Mouse (Mus musculus) cortical plate, adult 2 months (tissue): ENCODE data around the gene Rab31. TPM values are rescaled to one million over a fixed set of nuclear protein-coding genes. Genes with fewer than 3 reads are reported as not detected.

Experiments used
- H3K27ac ChIP-seq: fragments of 200-500 bp; 2 replicates; pipeline ENCODE4 v1.5.1; 2012; ENCODE audit warnings: low read length, control low read depth, inconsistent platforms; ENCODE audit not compliant: insufficient read depth
- H3K4me1 ChIP-seq: fragments of 200-500 bp; 2 replicates; pipeline ENCODE4 v1.6.1; 2011; ENCODE audit warnings: low read length; ENCODE audit not compliant: control insufficient read depth, insufficient read depth
- H3K4me3 ChIP-seq: fragments of 200-500 bp; 2 replicates; pipeline ENCODE4 v1.5.1; 2011; ENCODE audit warnings: mild to moderate bottlenecking, low read length, control low read depth; ENCODE audit not compliant: insufficient read depth
- CTCF ChIP-seq: fragments of 200-500 bp; IDR thresholded peaks from 2 replicates; pipeline ENCODE4 v1.5.1; 2011; ENCODE audit warnings: mild to moderate bottlenecking, control low read depth, low read length; ENCODE audit not compliant: insufficient read depth; ENCODE audit errors: extremely low read depth
- POLR2A ChIP-seq: fragments of 200-500 bp; IDR thresholded peaks from 2 replicates; pipeline ENCODE4 v1.6.1; 2011; ENCODE audit warnings: mild to moderate bottlenecking, low read length, control low read depth; ENCODE audit not compliant: insufficient read depth; ENCODE audit errors: extremely low read depth
- polyA plus RNA-seq: library from polyadenylated mRNA; depleted of rRNA; stranded (reverse); fragments of >200 nt; gene quantifications from 2 replicates; pipeline ENCODE4 v1.2.3, GENCODE M21; 2012

The Rab31 gene
- polyA plus RNA-seq, 1 experiment: 84.6 TPM

DNA sequence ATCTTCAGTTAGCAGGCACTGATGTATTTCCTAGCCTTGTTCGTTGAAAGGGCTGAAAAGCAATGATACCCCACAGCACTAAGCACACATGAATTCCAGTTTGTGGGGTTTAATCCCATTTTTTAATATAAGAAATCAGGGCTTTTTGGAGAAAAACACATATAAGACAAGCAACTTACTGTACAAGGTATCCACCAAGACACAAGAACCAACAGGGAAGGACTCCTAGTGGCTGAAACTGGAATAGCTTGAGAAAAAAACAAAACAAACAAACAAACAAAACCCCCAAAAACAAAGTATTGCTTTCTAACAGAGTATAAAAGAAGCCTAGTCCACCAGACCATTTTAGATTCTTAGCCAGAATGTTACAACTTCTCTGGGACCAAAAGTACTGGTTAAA, 94.8 kb downstream of the Rab31 start:
- Histone ChIP-seq H3K4me1 (no peaks in the 10 kb centered on the region), H3K27ac (no peak overlapping the region), H3K4me3 (no peak overlapping the region)
- no peak for TF ChIP-seq POLR2A
- no peak for TF ChIP-seq CTCF

DNA sequence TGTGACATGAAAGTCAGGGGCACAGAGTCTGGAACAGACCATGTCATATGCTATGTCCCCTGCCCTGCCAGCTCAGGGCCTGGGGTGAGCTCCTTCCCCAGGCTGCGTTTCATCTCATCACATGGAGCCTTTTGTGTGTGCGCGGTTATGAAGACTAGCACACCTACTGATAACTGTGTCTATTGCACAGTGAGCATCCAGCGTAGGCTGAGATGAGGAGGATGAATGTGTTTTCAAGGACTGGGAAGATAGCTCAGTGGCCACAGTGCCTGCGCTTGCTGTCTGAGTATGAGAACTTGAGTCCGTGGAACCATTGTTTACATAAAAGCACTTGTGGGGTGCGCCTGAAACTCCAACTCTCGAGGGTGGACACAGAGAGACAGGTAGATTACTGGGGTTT, 96.0 kb downstream of the Rab31 start:
- H3K27ac ChIP-seq: no peak overlapping the region
- H3K4me1 ChIP-seq: no peaks in the 10 kb centered on the region
- H3K4me3 ChIP-seq: no peak overlapping the region
- TF ChIP-seq POLR2A (no peak), CTCF (no peak)

DNA sequence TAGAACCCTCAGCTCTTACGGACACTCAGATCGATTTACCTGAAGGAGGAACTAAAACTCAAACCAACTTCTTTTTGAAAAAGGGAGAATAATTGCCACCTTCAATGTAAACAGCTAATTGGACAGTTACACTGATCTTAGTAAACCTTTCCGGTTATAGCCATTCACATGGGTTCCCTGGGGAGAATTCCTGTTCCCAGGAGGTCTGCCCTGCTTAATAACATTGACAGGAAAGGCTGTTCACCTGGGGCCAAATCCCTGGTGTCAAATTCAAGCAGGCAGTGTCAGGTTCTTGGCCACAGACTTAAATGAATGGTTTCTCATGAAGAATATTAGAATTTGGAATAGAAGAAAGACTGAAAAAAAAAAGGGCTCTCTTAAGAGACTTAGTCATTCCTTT, 96.6 kb downstream of the Rab31 start:
- H3K4me1 ChIP-seq: no peaks in the 10 kb centered on the region
- TF ChIP-seq CTCF: no peak
- TF ChIP-seq POLR2A: no peak
- H3K4me3 ChIP-seq: no peak overlapping the region
- no peak overlapping the region for H3K27ac ChIP-seq

DNA sequence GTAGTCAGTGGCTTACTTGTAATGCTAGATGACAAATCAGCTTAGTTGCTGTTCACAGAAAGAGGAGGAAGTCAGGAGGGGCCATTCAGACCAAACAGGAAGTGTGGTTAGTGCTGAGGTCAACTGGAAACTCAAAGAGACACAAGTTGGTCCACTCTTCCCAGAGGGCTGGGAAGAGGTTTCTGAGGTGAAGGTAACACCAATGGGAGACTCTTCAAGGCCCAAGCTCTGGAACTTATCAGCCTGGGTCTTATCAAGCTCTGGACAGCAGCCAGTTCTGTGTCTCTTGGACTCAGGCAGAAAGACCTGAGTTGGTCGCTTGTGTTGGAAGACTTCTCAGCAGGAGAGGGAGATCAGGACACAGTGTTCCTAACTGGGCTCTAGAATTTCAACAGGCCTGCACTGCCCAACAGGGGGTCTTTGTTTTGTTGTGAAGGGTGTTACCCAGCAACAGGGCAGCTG, 97.8 kb downstream of the Rab31 start:
- no peak overlapping the region for H3K27ac ChIP-seq
- TF ChIP-seq POLR2A: no peak
- TF ChIP-seq CTCF: no peak
- H3K4me1 ChIP-seq: no peaks in the 10 kb centered on the region
- H3K4me3 ChIP-seq: no peak overlapping the region

DNA sequence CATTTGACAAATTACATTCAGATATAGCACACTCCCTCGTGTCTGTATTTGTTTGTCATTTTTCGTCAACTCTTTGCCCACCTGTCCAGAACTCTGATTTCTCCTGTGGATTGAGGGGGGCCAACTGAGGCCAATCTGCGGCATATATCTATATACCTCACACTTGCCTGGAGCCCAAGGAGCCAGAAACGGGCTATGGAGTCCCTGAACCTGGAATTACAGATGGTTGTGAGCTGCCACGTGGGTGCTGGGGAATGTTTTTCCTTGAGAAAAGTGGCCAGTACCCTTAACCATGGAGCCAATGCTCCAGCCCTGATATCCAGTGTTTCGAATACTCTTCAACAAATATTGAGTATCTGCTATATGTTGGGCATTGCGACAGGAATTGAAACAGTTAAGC, 99.6 kb downstream of the Rab31 start:
- Histone ChIP-seq H3K4me1 (no peaks in the 10 kb centered on the region), H3K27ac (no peak overlapping the region), H3K4me3 (no peak overlapping the region)
- TF ChIP-seq POLR2A (no peak), CTCF (no peak)

DNA sequence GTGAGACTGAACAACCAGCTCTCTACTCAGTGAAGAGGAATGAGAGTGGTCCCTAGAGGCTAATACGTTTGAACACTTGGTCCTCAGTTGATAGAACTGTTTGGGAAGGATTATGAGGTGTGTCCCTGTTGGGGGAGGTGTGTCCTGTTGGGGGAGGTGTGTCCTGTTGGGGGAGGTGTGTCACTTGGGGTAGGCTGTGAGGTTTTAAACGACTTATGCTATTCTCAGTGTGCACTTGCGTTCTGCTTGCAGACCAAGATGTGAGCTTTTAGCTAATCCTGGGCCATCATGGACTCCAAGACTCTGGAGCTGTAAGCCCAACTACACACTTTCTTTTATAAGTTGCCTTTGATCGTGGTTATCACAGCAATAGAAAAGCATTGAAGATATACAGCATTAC, 103.5 kb downstream of the Rab31 start:
- no peak overlapping the region for H3K27ac ChIP-seq
- no peaks in the 10 kb centered on the region for H3K4me1 ChIP-seq
- TF ChIP-seq CTCF (no peak), POLR2A (no peak)

DNA sequence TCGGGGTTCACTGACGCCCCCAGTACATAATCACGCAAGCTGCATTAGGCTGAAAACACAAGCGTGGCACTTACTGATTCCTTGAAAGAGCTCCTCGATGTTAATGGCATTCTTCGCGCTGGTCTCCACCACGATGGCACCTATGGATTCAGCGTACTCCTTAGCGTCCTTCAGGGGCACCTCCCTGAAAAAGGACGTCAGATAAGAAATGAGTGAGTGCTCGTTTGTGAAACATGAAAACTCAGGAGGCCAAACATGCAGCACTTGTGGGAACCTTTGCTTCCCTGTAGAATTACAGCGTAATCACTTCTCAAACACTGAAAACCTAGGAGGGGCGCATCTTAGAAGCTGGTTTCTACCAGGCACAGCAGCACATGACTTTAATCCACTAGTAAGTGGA, 104.8 kb downstream of the Rab31 start:
- H3K4me3 ChIP-seq: no peak overlapping the region
- H3K4me1 ChIP-seq: no peaks in the 10 kb centered on the region
- no peak for TF ChIP-seq POLR2A
- TF ChIP-seq CTCF: no peak
- no peak overlapping the region for H3K27ac ChIP-seq

More for the DNA sequence above, 103.5 kb downstream of the Rab31 start:
- H3K4me3 ChIP-seq: no peak overlapping the region

DNA sequence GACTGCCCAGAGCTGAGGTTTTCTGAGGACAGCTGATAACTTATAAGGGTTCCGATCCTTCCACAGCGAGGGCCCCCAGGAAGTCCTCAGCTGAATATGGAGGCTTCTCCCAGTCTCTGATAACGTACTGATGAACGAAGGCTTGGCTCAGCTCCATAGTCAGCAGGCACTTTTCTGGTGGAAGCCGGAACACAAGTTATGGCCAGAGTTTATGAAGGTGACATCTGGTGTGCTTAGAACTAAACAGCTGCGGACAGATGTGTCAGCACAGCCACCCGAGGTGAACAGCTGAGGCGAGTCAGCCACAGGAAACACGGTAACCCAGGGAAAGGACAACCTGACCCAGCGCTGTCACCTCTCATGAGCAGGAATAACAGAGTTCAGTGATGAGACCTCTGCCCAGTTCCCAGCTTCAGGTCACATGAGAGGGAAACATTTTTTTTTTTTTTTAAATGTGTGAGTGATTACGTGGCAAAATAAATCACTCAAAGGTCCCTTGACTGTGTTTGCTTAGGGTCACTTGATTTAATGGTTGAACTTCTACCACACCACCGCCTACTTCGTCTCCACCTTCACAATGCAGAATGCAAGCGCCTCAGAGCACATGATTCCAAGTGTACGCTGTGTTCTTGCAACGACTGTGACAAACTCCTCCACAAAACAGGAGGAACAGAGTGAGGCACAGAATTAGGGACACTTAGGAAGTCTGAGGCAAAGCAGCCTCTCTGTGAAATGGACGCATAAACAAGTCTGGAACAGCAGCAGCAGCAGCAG, 106.0 kb downstream of the Rab31 start:
- Histone ChIP-seq H3K4me1 (no peaks in the 10 kb centered on the region), H3K4me3 (no peak overlapping the region), H3K27ac (no peak overlapping the region)
- TF ChIP-seq POLR2A (no peak), CTCF (no peak)

DNA sequence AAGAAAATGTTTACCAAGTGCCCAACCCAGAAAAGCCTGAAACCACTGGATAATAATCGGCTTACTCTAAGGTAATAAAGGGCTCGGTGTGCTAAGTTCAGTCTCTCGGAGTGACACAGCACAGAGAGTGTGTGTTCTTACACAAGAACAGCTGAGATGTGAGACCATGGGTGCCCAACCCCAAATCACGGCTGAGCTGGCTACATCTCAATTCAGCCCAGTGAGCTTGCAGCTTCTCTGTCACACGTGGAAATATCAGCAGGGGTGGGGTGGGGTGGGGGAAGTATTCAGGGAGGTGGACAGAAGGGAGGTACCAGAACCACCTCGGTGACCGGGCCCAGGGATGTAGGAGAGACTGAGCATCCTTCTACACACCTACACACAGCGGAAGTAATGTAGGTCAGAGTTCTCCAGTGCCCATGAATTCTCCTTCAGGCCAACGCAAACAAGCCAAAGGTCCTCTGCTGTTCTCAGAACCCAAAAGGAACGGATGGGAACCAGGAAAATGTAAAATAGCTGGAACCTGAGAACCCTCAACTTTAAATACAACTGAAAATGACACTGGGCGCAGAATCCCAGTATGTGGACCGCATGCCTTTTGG, 106.7 kb downstream of the Rab31 start:
- Histone ChIP-seq H3K27ac (no peak overlapping the region), H3K4me3 (no peak overlapping the region), H3K4me1 (no peaks in the 10 kb centered on the region)
- TF ChIP-seq POLR2A (no peak), CTCF (no peak)
